Mouse (Mus musculus) cortical plate, adult 2 months (tissue): Measurements from ENCODE around the gene Gprin1.

Experiments used
- CTCF ChIP-seq: fragments of 200-500 bp; IDR thresholded peaks from 2 replicates; pipeline ENCODE4 v1.5.1; 2011; ENCODE audit warnings: mild to moderate bottlenecking, control low read depth, low read length; ENCODE audit not compliant: insufficient read depth; ENCODE audit errors: extremely low read depth
- POLR2A ChIP-seq: fragments of 200-500 bp; IDR thresholded peaks from 2 replicates; pipeline ENCODE4 v1.6.1; 2011; ENCODE audit warnings: mild to moderate bottlenecking, low read length, control low read depth; ENCODE audit not compliant: insufficient read depth; ENCODE audit errors: extremely low read depth

- TF ChIP-seq POLR2A (no peak), CTCF (no peak)
Observed at GRCm38 (mm10) chr13:54758756-54759470, 9.2 kb upstream of the Gprin1 start.
